Mouse (Mus musculus): Measurements from ENCODE around the gene 4921536K21Rik. TPM values are rescaled to one million over a fixed set of nuclear protein-coding genes. Genes with fewer than 3 reads are reported as not detected.

The 4921536K21Rik gene
- not detected for polyA plus RNA-seq (2017; shearing (Covaris generic))

GRCm38 (mm10) chr11:3894406-3895281, at the start of gene 4921536K21Rik, which contains the start of gene Dusp18:
Gene 4921536K21Rik (minus strand): TSS chr11:3895098.
Gene Dusp18 (plus strand): TSS chr11:3895240.

GRCm38 (mm10) chr11:3931511-3932211, 36.8 kb upstream of the 4921536K21Rik start, which contains the start of gene Tcn2:
Gene Tcn2 (minus strand): TSS chr11:3932159.

GRCm38 (mm10) chr11:3914109-3914840, 19.4 kb upstream of the 4921536K21Rik start, which contains the start of gene Slc35e4:
Gene Slc35e4 (minus strand): TSS chr11:3914664.

GRCm38 (mm10) chr11:3863454-3864112, 31.3 kb downstream of the 4921536K21Rik start, which contains the start of gene Osbp2:
Gene Osbp2 (minus strand): TSS chr11:3863903.

Other genes starting within 250 kb of the 4921536K21Rik start
- gene Morc2a, start 245.9 kb downstream of the 4921536K21Rik start, polyA plus RNA-seq (2017; shearing (Covaris generic)) = 10.7 TPM
- not detected for gene Osbp2, start 31.2 kb downstream of the 4921536K21Rik start, polyA plus RNA-seq (2017; shearing (Covaris generic))
- gene Dusp18, start 142 bp upstream of the 4921536K21Rik start, polyA plus RNA-seq (2017; shearing (Covaris generic)) = 0.27 TPM
- gene Slc35e4, start 19.6 kb upstream of the 4921536K21Rik start, polyA plus RNA-seq (2017; shearing (Covaris generic)) = 2.8 TPM
- 35.5 TPM for gene Tcn2, start 37.1 kb upstream of the 4921536K21Rik start, polyA plus RNA-seq (2017; shearing (Covaris generic))
- 88.8 TPM for gene Pes1, start 68.9 kb upstream of the 4921536K21Rik start, polyA plus RNA-seq (2017; shearing (Covaris generic))
- not detected for gene 4930556J24Rik, start 81.7 kb upstream of the 4921536K21Rik start, polyA plus RNA-seq (2017; shearing (Covaris generic))
- 0.45 TPM for gene Gal3st1, start 88.5 kb upstream of the 4921536K21Rik start, polyA plus RNA-seq (2017; shearing (Covaris generic))
- gene Sec14l4, start 136.4 kb upstream of the 4921536K21Rik start, polyA plus RNA-seq (2017; shearing (Covaris generic)) = not detected
- not detected for gene Sec14l3, start 169.7 kb upstream of the 4921536K21Rik start, polyA plus RNA-seq (2017; shearing (Covaris generic))
- 3.2 TPM for gene Mtfp1, start 200.3 kb upstream of the 4921536K21Rik start, polyA plus RNA-seq (2017; shearing (Covaris generic))
- gene Sec14l2, start 228.3 kb upstream of the 4921536K21Rik start, polyA plus RNA-seq (2017; shearing (Covaris generic)) = 1.5 TPM
- gene Rnf215, start 240.1 kb upstream of the 4921536K21Rik start, polyA plus RNA-seq (2017; shearing (Covaris generic)) = 17.0 TPM

Measured in activated CD4-positive, CD25-positive, alpha-beta regulatory T cell, adult 9 weeks (primary cell).